10 mouse cellular contexts compared by ENCODE assay signal in genomic region chr7:144846158-144846557, GRCm38 (mm10). TPM values are rescaled to one million over a fixed set of nuclear protein-coding genes. Genes with fewer than 3 reads are reported as not detected.
DNase-seq lines count a peak whose midpoint lies in the region; ATAC-seq and TF ChIP-seq lines count a peak whose summit lies in the region.
"Had no signal": no experiment of that assay in that cellular context is flagged by ENCODE, and none has a peak within 500 bp of the region (broad histone marks: within the 10 kb centered on the region; RNA-seq: fewer than 3 reads in every experiment).

No protein-coding gene starts in this region.

- H3K4me1 ChIP-seq in forebrain, postnatal 0 days (ENCODE audit: insufficient read depth) = no peaks in the 10 kb centered on the region
- H3K4me1 ChIP-seq in forebrain, embryonic 16.5 days (replicated peaks; ENCODE audit: control insufficient read depth, insufficient read depth, low read length) = no peaks in the 10 kb centered on the region
- H3K4me1 ChIP-seq in neural tube, embryonic 15.5 days = no peaks in the 10 kb centered on the region
- no peaks in the 10 kb centered on the region for H3K4me1 ChIP-seq in limb, embryonic 10.5 days
- H3K4me1 ChIP-seq: neural tube, embryonic 12.5 days had no signal

- H3K4me3 ChIP-seq in forebrain, postnatal 0 days (ENCODE audit: low read depth, low read length) = no peak overlapping the region
- no peak overlapping the region for H3K4me3 ChIP-seq in forebrain, embryonic 16.5 days (replicated peaks; ENCODE audit: low read length)
- H3K4me3 ChIP-seq in neural tube, embryonic 15.5 days (replicated peaks) = no peak overlapping the region
- H3K4me3 ChIP-seq in limb, embryonic 10.5 days = no peak overlapping the region
- H3K4me3 ChIP-seq: neural tube, embryonic 12.5 days had no signal

- no peak for DNase-seq in forebrain, postnatal 0 days
- DNase-seq in neural tube, embryonic 10.5 days (ENCODE audit: extremely low spot score, low spot score) = peak; percentile 56
- peak; percentile 20 for DNase-seq in c-Kit-positive CD71-positive TER-119-negative erythroid progenitor cells, embryonic 14.5 days (ENCODE audit: low read depth)
- DNase-seq in limb, embryonic 10.5 days (ENCODE audit: low spot score) = peak; percentile 58
- DNase-seq in spleen, postnatal 10 days (ENCODE audit: low spot score in 2 of 2) = peak; percentile 20 to 65
- DNase-seq in right cerebral cortex, postnatal 4 days = no peak

- H3K9ac ChIP-seq in forebrain, postnatal 0 days = no peak overlapping the region
- no peak overlapping the region for H3K9ac ChIP-seq in forebrain, embryonic 16.5 days (replicated peaks; ENCODE audit: low read depth, low read length)
- H3K9ac ChIP-seq in neural tube, embryonic 15.5 days (replicated peaks) = no peak overlapping the region
- H3K9ac ChIP-seq: neural tube, embryonic 12.5 days had no signal

- 25% methylated on average over 4 of the region's 4 CpGs for WGBS in forebrain, postnatal 0 days
- WGBS in forebrain, embryonic 16.5 days = 29% methylated on average over 4 of the region's 4 CpGs
- WGBS in neural tube, embryonic 15.5 days = 31% methylated on average over 4 of the region's 4 CpGs
- 21% methylated on average over 4 of the region's 4 CpGs for WGBS in limb, embryonic 10.5 days

- no peaks in the 10 kb centered on the region for H3K9me3 ChIP-seq in forebrain, postnatal 0 days (ENCODE audit: low read length)
- no peaks in the 10 kb centered on the region for H3K9me3 ChIP-seq in forebrain, embryonic 16.5 days (ENCODE audit: control insufficient read depth, low read length)
- H3K9me3 ChIP-seq in neural tube, embryonic 15.5 days (replicated peaks) = no peaks in the 10 kb centered on the region
- no peaks in the 10 kb centered on the region for H3K9me3 ChIP-seq in limb, embryonic 10.5 days (replicated peaks)
- H3K9me3 ChIP-seq: neural tube, embryonic 12.5 days had no signal

- no peak overlapping the region for H3K27ac ChIP-seq in forebrain, postnatal 0 days (ENCODE audit: low read depth, low read length)
- no peak overlapping the region for H3K27ac ChIP-seq in forebrain, embryonic 16.5 days (ENCODE audit: low read length)
- H3K27ac ChIP-seq in neural tube, embryonic 15.5 days (replicated peaks) = no peak overlapping the region
- no peak overlapping the region for H3K27ac ChIP-seq in limb, embryonic 10.5 days
- H3K27ac ChIP-seq: neural tube, embryonic 12.5 days had no signal

- no peak for ATAC-seq in forebrain, postnatal 0 days
- no peak for ATAC-seq in forebrain, embryonic 16.5 days
- no peak for ATAC-seq in neural tube, embryonic 15.5 days (ENCODE audit: low FRiP score)

- TF ChIP-seq CTCF in forebrain, postnatal 0 days (IDR thresholded peaks at IDR 0.05; ENCODE audit: low read depth) = peak; percentile 67

- H3K4me2 ChIP-seq in forebrain, postnatal 0 days (ENCODE audit: low read depth) = no peak overlapping the region
- H3K4me2 ChIP-seq in forebrain, embryonic 16.5 days (ENCODE audit: low read length) = no peak overlapping the region
- no peak overlapping the region for H3K4me2 ChIP-seq in neural tube, embryonic 15.5 days
- H3K4me2 ChIP-seq: neural tube, embryonic 12.5 days had no signal

- no peaks in the 10 kb centered on the region for H3K36me3 ChIP-seq in forebrain, postnatal 0 days (ENCODE audit: insufficient read depth)
- no peaks in the 10 kb centered on the region for H3K36me3 ChIP-seq in forebrain, embryonic 16.5 days (ENCODE audit: control insufficient read depth, insufficient read depth)
- H3K36me3 ChIP-seq in neural tube, embryonic 15.5 days = no peaks in the 10 kb centered on the region
- no peaks in the 10 kb centered on the region for H3K36me3 ChIP-seq in limb, embryonic 10.5 days
- H3K36me3 ChIP-seq: neural tube, embryonic 12.5 days had no signal

- H3K27me3 ChIP-seq in forebrain, postnatal 0 days (ENCODE audit: insufficient read depth, low read length) = peaks cover 4% of the 10 kb centered on the region; the same call in 1 of the 2 replicates
- H3K27me3 ChIP-seq in forebrain, embryonic 16.5 days (replicated peaks; ENCODE audit: control insufficient read depth, insufficient read depth, low read length) = peaks cover 8% of the 10 kb centered on the region
- H3K27me3 ChIP-seq in neural tube, embryonic 15.5 days (replicated peaks) = peaks cover 14% of the 10 kb centered on the region
- peaks cover 63% of the 10 kb centered on the region for H3K27me3 ChIP-seq in limb, embryonic 10.5 days (ENCODE audit: low read depth, poor library complexity, severe bottlenecking)

RNA-seq across cellular contexts. Expression of gene Fgf4, which starts 1.0 kb away (rescaled TPM):
- not detected in 2 replicates for total RNA-seq in forebrain, postnatal 0 days (2014; rRNA removed)
- not detected in 2 replicates for polyA plus RNA-seq in forebrain, postnatal 0 days (2015; fragmentation: Nextera tagmentation; extraction: Ambion mirVana)
- polyA plus RNA-seq in forebrain, embryonic 16.5 days (2015; fragmentation: Nextera tagmentation; extraction: Ambion mirVana) = not detected in 2 replicates
- not detected in 2 replicates for polyA plus RNA-seq in neural tube, embryonic 15.5 days (2015; fragmentation: Nextera tagmentation; extraction: Ambion mirVana)
- polyA plus RNA-seq in limb, embryonic 10.5 days (2016; fragmentation: Nextera tagmentation; extraction: Ambion mirVana) = 1.5 and 3.2 TPM in 2 replicates
- total RNA-seq: layer of hippocampus, adult 8-10 months had no signal

RNA-seq across cellular contexts. Expression of gene Fgf3, which starts 8.3 kb away (rescaled TPM):
- total RNA-seq in forebrain, postnatal 0 days (2014; rRNA removed) = 1.8 and 6.1 TPM in 2 replicates
- 1.5 and 1.9 TPM in 2 replicates for polyA plus RNA-seq in forebrain, postnatal 0 days (2015; fragmentation: Nextera tagmentation; extraction: Ambion mirVana)
- polyA plus RNA-seq in forebrain, embryonic 16.5 days (2015; fragmentation: Nextera tagmentation; extraction: Ambion mirVana) = 2.1 and 3.5 TPM in 2 replicates
- polyA plus RNA-seq in neural tube, embryonic 15.5 days (2015; fragmentation: Nextera tagmentation; extraction: Ambion mirVana) = 0.28 and 1.2 TPM in 2 replicates
- 0.41 and 0.46 TPM in 2 replicates for polyA plus RNA-seq in limb, embryonic 10.5 days (2016; fragmentation: Nextera tagmentation; extraction: Ambion mirVana)

RNA-seq across cellular contexts. Expression of gene Fgf15, which starts 50.2 kb away (rescaled TPM):
- total RNA-seq in forebrain, postnatal 0 days (2014; rRNA removed) = 2.5 and 4.0 TPM in 2 replicates
- polyA plus RNA-seq in forebrain, postnatal 0 days (2015; fragmentation: Nextera tagmentation; extraction: Ambion mirVana) = 5.0 and 6.1 TPM in 2 replicates
- polyA plus RNA-seq in forebrain, embryonic 16.5 days (2015; fragmentation: Nextera tagmentation; extraction: Ambion mirVana) = 11.6 and 19.7 TPM in 2 replicates
- 5.4 and 7.8 TPM in 2 replicates for polyA plus RNA-seq in neural tube, embryonic 15.5 days (2015; fragmentation: Nextera tagmentation; extraction: Ambion mirVana)
- 0.35 and 0.70 TPM in 2 replicates for polyA plus RNA-seq in limb, embryonic 10.5 days (2016; fragmentation: Nextera tagmentation; extraction: Ambion mirVana)
- total RNA-seq: layer of hippocampus, adult 8-10 months had no signal

Comparison
In these comparisons a context has a peak if more than half of its experiments do, and no peak if none do; other contexts are left out.
1. DNase-seq: peak in neural tube, embryonic 10.5 days (single experiment), c-Kit-positive CD71-positive TER-119-negative erythroid progenitor cells, embryonic 14.5 days (single experiment), limb, embryonic 10.5 days (single experiment) and spleen, postnatal 10 days (2 of 2); none in forebrain, postnatal 0 days (single experiment) and right cerebral cortex, postnatal 4 days (single experiment).